ENCODE assay signal across 16 mouse cellular contexts in the genomic region with DNA sequence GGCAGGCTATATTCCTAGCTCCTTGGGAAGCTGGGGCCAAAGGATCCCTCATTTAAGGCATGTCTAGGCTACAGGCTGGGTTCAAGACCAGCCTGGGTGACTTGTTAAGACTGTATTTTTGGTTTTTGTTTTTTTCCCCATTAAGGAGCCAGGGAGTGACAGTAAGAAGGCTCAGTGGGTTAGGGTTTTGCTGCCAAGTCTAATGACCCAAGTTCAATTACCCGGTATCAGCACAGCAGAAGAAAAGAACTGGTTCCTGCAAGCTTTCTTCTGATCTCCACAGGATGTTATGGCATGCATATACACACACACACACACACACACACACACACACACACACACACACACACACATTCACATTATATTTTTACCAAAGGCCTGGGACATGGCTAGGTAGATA. TPM values are rescaled to one million over a fixed set of nuclear protein-coding genes. Genes with fewer than 3 reads are reported as not detected.
A peak's percentile ranks its signal among the peaks of the same experiment; 100 is the strongest.
DNase-seq lines count a peak whose midpoint lies in the region; ATAC-seq and TF ChIP-seq lines count a peak whose summit lies in the region.
"Had no signal": no experiment of that assay in that cellular context is flagged by ENCODE, and none has a peak within 500 bp of the region (broad histone marks: within the 10 kb centered on the region; RNA-seq: fewer than 3 reads in every experiment).

No protein-coding gene starts in this region.

- DNase-seq in midbrain, embryonic 10.5 days (ENCODE audit: low spot score): no peak
- peak; percentile 79 for DNase-seq in forebrain, embryonic 14.5 days (ENCODE audit: low spot score)
- DNase-seq in hindbrain, postnatal 0 days (ENCODE audit: low spot score): no peak
- DNase-seq in kidney, postnatal 14 days: no peak
- DNase-seq in urinary bladder, postnatal 4 days (ENCODE audit: low spot score in 2 of 2): no peak
- no peak for DNase-seq in adrenal gland, postnatal 14 days
- DNase-seq: adrenal gland, adult 2 months; cerebellum, adult 8-10 months; heart, adult 18-20 months; heart, postnatal 10 days; liver; lung, adult 18-20 months; thymus, postnatal 4 days had no signal

- TF ChIP-seq CTCF in hindbrain, postnatal 0 days (IDR thresholded peaks at IDR 0.05; ENCODE audit: low read depth): no peak

- peaks cover under 1% of the 10 kb centered on the region; the same call in 1 of the 2 replicates for H3K36me3 ChIP-seq in midbrain, embryonic 12.5 days
- 0 out of 2 replicates have a peak, but pooled peaks cover 5% of the 10 kb centered on the region for H3K36me3 ChIP-seq in midbrain, embryonic 10.5 days
- H3K36me3 ChIP-seq in forebrain, embryonic 14.5 days (ENCODE audit: control insufficient read depth, insufficient read depth, low read length): peaks cover 4% of the 10 kb centered on the region
- 0 out of 2 replicates have a peak, but pooled peaks cover 9% of the 10 kb centered on the region for H3K36me3 ChIP-seq in hindbrain, postnatal 0 days (ENCODE audit: insufficient read depth, low read length)

- peak overlapping the region; percentile 39; the same call in 1 of the 2 replicates for H3K27ac ChIP-seq in midbrain, embryonic 12.5 days (replicated peaks)
- no peak overlapping the region for H3K27ac ChIP-seq in midbrain, embryonic 10.5 days (replicated peaks)
- peak overlapping the region; percentile 90 for H3K27ac ChIP-seq in forebrain, embryonic 14.5 days (ENCODE audit: low read depth, low read length)
- peak overlapping the region; percentile 81 for H3K27ac ChIP-seq in hindbrain, postnatal 0 days
- H3K27ac ChIP-seq: kidney, postnatal 0 days; macrophage had no signal

- H3K9me3 ChIP-seq in midbrain, embryonic 12.5 days: no peaks in the 10 kb centered on the region
- no peaks in the 10 kb centered on the region for H3K9me3 ChIP-seq in midbrain, embryonic 10.5 days (replicated peaks)
- H3K9me3 ChIP-seq in forebrain, embryonic 14.5 days (replicated peaks; ENCODE audit: control insufficient read depth, low read length): no peaks in the 10 kb centered on the region
- no peaks in the 10 kb centered on the region for H3K9me3 ChIP-seq in hindbrain, postnatal 0 days (ENCODE audit: low read length)

- ATAC-seq in midbrain, embryonic 12.5 days (ENCODE audit: low FRiP score, low read depth): no peak
- peak; percentile 11 for ATAC-seq in forebrain, embryonic 14.5 days
- ATAC-seq in hindbrain, postnatal 0 days: no peak

- no peak overlapping the region for H3K4me2 ChIP-seq in midbrain, embryonic 12.5 days (replicated peaks)
- no peak overlapping the region for H3K4me2 ChIP-seq in forebrain, embryonic 14.5 days (ENCODE audit: low read length)
- H3K4me2 ChIP-seq in hindbrain, postnatal 0 days (ENCODE audit: low read depth, low read length): no peak overlapping the region

- no peak overlapping the region for H3K4me3 ChIP-seq in midbrain, embryonic 12.5 days
- H3K4me3 ChIP-seq in midbrain, embryonic 10.5 days: no peak overlapping the region
- no peak overlapping the region for H3K4me3 ChIP-seq in forebrain, embryonic 14.5 days (ENCODE audit: low read depth, low read length)
- no peak overlapping the region for H3K4me3 ChIP-seq in hindbrain, postnatal 0 days (ENCODE audit: low read length)

- H3K4me1 ChIP-seq in midbrain, embryonic 12.5 days: peaks cover 42% of the 10 kb centered on the region
- peaks cover 15% of the 10 kb centered on the region for H3K4me1 ChIP-seq in midbrain, embryonic 10.5 days
- H3K4me1 ChIP-seq in forebrain, embryonic 14.5 days (ENCODE audit: control insufficient read depth, insufficient read depth, low read length): peaks cover 41% of the 10 kb centered on the region
- peaks cover 10% of the 10 kb centered on the region; the same call in 1 of the 2 replicates for H3K4me1 ChIP-seq in hindbrain, postnatal 0 days (ENCODE audit: insufficient read depth, low read length)

- H3K27me3 ChIP-seq in midbrain, embryonic 12.5 days: no peaks in the 10 kb centered on the region
- H3K27me3 ChIP-seq in midbrain, embryonic 10.5 days (ENCODE audit: low read depth, poor library complexity, severe bottlenecking): no peaks in the 10 kb centered on the region
- H3K27me3 ChIP-seq in forebrain, embryonic 14.5 days (replicated peaks; ENCODE audit: control insufficient read depth, insufficient read depth, low read length): no peaks in the 10 kb centered on the region
- H3K27me3 ChIP-seq in hindbrain, postnatal 0 days (ENCODE audit: insufficient read depth, low read length): no peaks in the 10 kb centered on the region

- H3K9ac ChIP-seq in midbrain, embryonic 12.5 days (replicated peaks): no peak overlapping the region
- H3K9ac ChIP-seq in forebrain, embryonic 14.5 days (ENCODE audit: low read length): 0 out of 2 replicates have a peak overlapping the region, but pooled peaks have one; percentile 13
- H3K9ac ChIP-seq in hindbrain, postnatal 0 days (replicated peaks; ENCODE audit: low read length): no peak overlapping the region

- 63% methylated on average over 1 of the region's 1 CpGs for whole genome bisulfite sequencing in midbrain, embryonic 12.5 days
- WGBS in midbrain, embryonic 10.5 days: 95% methylated on average over 1 of the region's 1 CpGs
- 0% methylated on average over 1 of the region's 1 CpGs for WGBS in forebrain, embryonic 14.5 days
- 47% methylated on average over 1 of the region's 1 CpGs for WGBS in hindbrain, postnatal 0 days

RNA-seq across cellular contexts. Expression of gene Ttyh3, which starts 11.6 kb away (rescaled TPM):
- 68.8 and 71.0 TPM in 2 replicates for polyA plus RNA-seq in midbrain, embryonic 12.5 days (2016; fragmentation: Nextera tagmentation; extraction: Ambion mirVana)
- 28.6 and 36.2 TPM in 2 replicates for polyA plus RNA-seq in midbrain, embryonic 10.5 days (2016; fragmentation: Nextera tagmentation; extraction: Ambion mirVana)
- 65.8 and 72.3 TPM in 2 replicates for polyA plus RNA-seq in forebrain, embryonic 14.5 days (2014; fragmentation: Nextera tagmentation; extraction: Ambion mirVana)
- total RNA-seq in hindbrain, postnatal 0 days (2014; rRNA removed): 253 and 260 TPM in 2 replicates
- polyA plus RNA-seq in hindbrain, postnatal 0 days (2015; fragmentation: Nextera tagmentation; extraction: Ambion mirVana): 53.5 and 60.3 TPM in 2 replicates
- total RNA-seq in adrenal gland, postnatal 14 days (2021): 72.5 and 83.6 TPM in 2 replicates

RNA-seq across cellular contexts. Expression of gene Iqce, which starts 41.8 kb away (rescaled TPM):
- 26.9 and 29.3 TPM in 2 replicates for polyA plus RNA-seq in midbrain, embryonic 12.5 days (2016; fragmentation: Nextera tagmentation; extraction: Ambion mirVana)
- 23.6 and 27.6 TPM in 2 replicates for polyA plus RNA-seq in midbrain, embryonic 10.5 days (2016; fragmentation: Nextera tagmentation; extraction: Ambion mirVana)
- polyA plus RNA-seq in forebrain, embryonic 14.5 days (2014; fragmentation: Nextera tagmentation; extraction: Ambion mirVana): 13.4 and 18.9 TPM in 2 replicates
- 19.1 and 43.1 TPM in 2 replicates for total RNA-seq in hindbrain, postnatal 0 days (2014; rRNA removed)
- 22.1 and 24.8 TPM in 2 replicates for polyA plus RNA-seq in hindbrain, postnatal 0 days (2015; fragmentation: Nextera tagmentation; extraction: Ambion mirVana)
- total RNA-seq in adrenal gland, postnatal 14 days (2021): 19.0 and 22.7 TPM in 2 replicates

RNA-seq across cellular contexts. Expression of gene Brat1, which starts 44.4 kb away (rescaled TPM):
- 22.2 TPM in 2 replicates for polyA plus RNA-seq in midbrain, embryonic 12.5 days (2016; fragmentation: Nextera tagmentation; extraction: Ambion mirVana)
- 22.3 and 24.8 TPM in 2 replicates for polyA plus RNA-seq in midbrain, embryonic 10.5 days (2016; fragmentation: Nextera tagmentation; extraction: Ambion mirVana)
- polyA plus RNA-seq in forebrain, embryonic 14.5 days (2014; fragmentation: Nextera tagmentation; extraction: Ambion mirVana): 14.3 and 19.8 TPM in 2 replicates
- total RNA-seq in hindbrain, postnatal 0 days (2014; rRNA removed): 44.6 and 46.7 TPM in 2 replicates
- 17.9 and 18.1 TPM in 2 replicates for polyA plus RNA-seq in hindbrain, postnatal 0 days (2015; fragmentation: Nextera tagmentation; extraction: Ambion mirVana)
- 16.8 and 19.6 TPM in 2 replicates for total RNA-seq in adrenal gland, postnatal 14 days (2021)

RNA-seq across cellular contexts. Expression of gene Lfng, which starts 53.3 kb away (rescaled TPM):
- 28.5 and 33.9 TPM in 2 replicates for polyA plus RNA-seq in midbrain, embryonic 12.5 days (2016; fragmentation: Nextera tagmentation; extraction: Ambion mirVana)
- polyA plus RNA-seq in midbrain, embryonic 10.5 days (2016; fragmentation: Nextera tagmentation; extraction: Ambion mirVana): 43.7 and 50.8 TPM in 2 replicates
- 30.9 TPM in 2 replicates for polyA plus RNA-seq in forebrain, embryonic 14.5 days (2014; fragmentation: Nextera tagmentation; extraction: Ambion mirVana)
- total RNA-seq in hindbrain, postnatal 0 days (2014; rRNA removed): 81.4 and 112 TPM in 2 replicates
- polyA plus RNA-seq in hindbrain, postnatal 0 days (2015; fragmentation: Nextera tagmentation; extraction: Ambion mirVana): 29.7 and 35.1 TPM in 2 replicates
- total RNA-seq in adrenal gland, postnatal 14 days (2021): 13.7 and 26.8 TPM in 2 replicates
